Mouse (Mus musculus): Measurements from ENCODE around the gene Myom1.

- TF ChIP-seq GATA1 (IDR thresholded peaks at IDR 0.05; ENCODE audit: low read length) (no peak), TAL1 (IDR thresholded peaks at IDR 0.05; ENCODE audit: low read length) (no peak)
Measured at GRCm38 (mm10) chr17:71064463-71065014, 62.1 kb downstream of the Myom1 start.

All from erythroblast, embryonic 14.5 days (primary cell).